Mouse (Mus musculus) ES-E14 (cell line): ENCODE results near the gene Rxra.

Source experiments
- MAFK ChIP-seq: IDR thresholded peaks from 2 replicates; pipeline ENCODE4 v1.6.1; 2014; ENCODE audit warnings: mild to moderate bottlenecking, low read depth, low read length, inconsistent platforms; ENCODE audit not compliant: insufficient read depth
- ZC3H11A ChIP-seq: IDR thresholded peaks from 2 replicates; pipeline ENCODE4 v1.6.1; 2012; ENCODE audit warnings: low read depth, mild to moderate bottlenecking, inconsistent platforms, low read length, borderline replicate concordance

- TF ChIP-seq ZC3H11A (no peak), MAFK (no peak)
Measured at GRCm38 (mm10) chr2:27710871-27711382, 34.7 kb downstream of the Rxra start.
